Mouse (Mus musculus): ENCODE data around the gene Tmem177. TPM values are rescaled to one million over a fixed set of nuclear protein-coding genes. Genes with fewer than 3 reads are reported as not detected.

Gene Tmem177
- polyA plus RNA-seq (2014; fragmentation: Nextera tagmentation; extraction: Ambion mirVana): 5.9 and 6.7 TPM in 2 replicates

DNA sequence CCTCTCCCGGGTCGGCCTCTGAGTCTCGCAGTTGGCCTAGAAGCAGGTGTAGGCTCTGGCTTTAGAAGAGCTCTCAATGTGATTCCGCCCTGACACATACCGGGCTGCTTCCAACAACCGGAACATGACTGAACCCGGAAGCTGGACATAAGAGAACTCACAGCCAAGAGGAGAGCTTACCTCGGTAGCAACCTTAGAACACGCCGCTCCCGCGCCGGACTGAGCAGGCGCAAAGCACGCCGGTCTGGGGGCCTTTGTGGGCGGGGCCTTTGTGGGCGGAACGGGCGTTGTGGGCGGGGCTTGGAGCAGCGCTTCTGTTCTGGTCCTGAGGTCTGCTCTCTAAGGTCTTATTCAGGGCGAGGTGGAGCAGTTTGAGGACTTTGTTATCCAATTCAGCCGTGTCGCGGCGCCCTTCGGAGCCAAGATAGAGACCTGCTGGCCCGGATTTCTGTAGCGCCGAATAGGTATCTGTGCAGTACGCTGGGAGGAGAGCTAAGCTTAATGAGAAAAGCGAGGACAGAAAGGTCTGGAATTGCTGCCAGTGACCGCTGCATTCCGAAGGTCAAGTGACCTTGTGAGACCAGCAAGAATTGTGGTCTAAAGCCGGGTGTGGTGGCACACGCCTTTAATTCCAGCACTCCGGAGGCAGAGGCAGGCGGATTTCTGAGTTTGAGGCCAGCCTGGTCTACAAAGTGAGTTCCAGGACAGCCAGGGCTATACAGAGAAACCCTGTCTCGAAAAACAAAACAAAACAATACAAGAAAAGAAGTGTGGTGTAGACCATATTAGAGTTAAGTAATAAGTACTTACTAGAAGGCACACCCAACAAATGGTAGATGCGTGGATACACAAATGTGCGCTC, at the start of gene Tmem177:
Gene Tmem177, minus strand, starts transcription at position 256 of the 862 bp plus-strand sequence.
- H3K9me3 ChIP-seq (ENCODE audit: control insufficient read depth, low read length): no peaks in the 10 kb centered on the region
- peaks cover 6% of the 10 kb centered on the region; the same call in 1 of the 2 replicates for H3K4me1 ChIP-seq (ENCODE audit: control insufficient read depth, insufficient read depth, low read length)
- peak within 1 kb of the TSS; percentile 50 for H3K4me3 ChIP-seq (ENCODE audit: low read depth, low read length)
- H3K4me2 ChIP-seq (ENCODE audit: low read depth, low read length): peak within 1 kb of the TSS; percentile 57
- 12% methylated on average over 42 of the region's 42 CpGs for WGBS
- H3K27me3 ChIP-seq (ENCODE audit: control insufficient read depth, insufficient read depth, low read length): no peaks in the 10 kb centered on the region
- peak; percentile 97 for ATAC-seq (ENCODE audit: low read depth)
- no peaks in the 10 kb centered on the region for H3K36me3 ChIP-seq (ENCODE audit: control insufficient read depth, insufficient read depth, low read length)
- H3K27ac ChIP-seq (ENCODE audit: low read depth, low read length): peak within 1 kb of the TSS; percentile 39; the same call in 1 of the 2 replicates
- peak within 1 kb of the TSS; percentile 39 for H3K9ac ChIP-seq (replicated peaks; ENCODE audit: low read depth, low read length)

DNA sequence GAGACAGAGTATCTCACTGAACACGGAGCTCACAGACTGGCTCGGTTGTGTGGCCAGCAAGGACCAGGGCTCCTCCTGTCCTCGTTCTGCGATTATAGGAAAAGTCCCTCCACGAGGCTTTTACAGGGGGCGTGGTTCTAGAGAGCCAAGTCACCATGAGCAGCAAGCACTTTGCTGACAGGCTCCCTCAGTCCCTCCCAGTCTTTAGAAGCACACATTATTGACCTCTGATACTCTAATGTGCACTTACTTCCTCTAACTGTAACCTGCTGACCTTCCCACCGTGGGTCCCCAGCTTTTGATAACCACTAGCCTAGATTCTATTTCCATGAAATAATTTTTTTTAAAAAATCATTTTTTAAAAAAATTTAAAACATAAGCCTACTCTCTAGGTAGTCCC, 46.9 kb upstream of the Tmem177 start:
- Histone ChIP-seq H3K36me3 (ENCODE audit: control insufficient read depth, insufficient read depth, low read length) (no peaks in the 10 kb centered on the region), H3K4me2 (ENCODE audit: low read depth, low read length) (no peak overlapping the region), H3K4me1 (ENCODE audit: control insufficient read depth, insufficient read depth, low read length) (no peaks in the 10 kb centered on the region), H3K4me3 (ENCODE audit: low read depth, low read length) (no peak overlapping the region), H3K9ac (replicated peaks; ENCODE audit: low read depth, low read length) (no peak overlapping the region), H3K27ac (ENCODE audit: low read depth, low read length) (no peak overlapping the region), H3K9me3 (ENCODE audit: control insufficient read depth, low read length) (no peaks in the 10 kb centered on the region), H3K27me3 (ENCODE audit: control insufficient read depth, insufficient read depth, low read length) (no peaks in the 10 kb centered on the region)
- no peak for ATAC-seq (ENCODE audit: low read depth)
- WGBS: 66% methylated on average over 7 of the region's 7 CpGs

DNA sequence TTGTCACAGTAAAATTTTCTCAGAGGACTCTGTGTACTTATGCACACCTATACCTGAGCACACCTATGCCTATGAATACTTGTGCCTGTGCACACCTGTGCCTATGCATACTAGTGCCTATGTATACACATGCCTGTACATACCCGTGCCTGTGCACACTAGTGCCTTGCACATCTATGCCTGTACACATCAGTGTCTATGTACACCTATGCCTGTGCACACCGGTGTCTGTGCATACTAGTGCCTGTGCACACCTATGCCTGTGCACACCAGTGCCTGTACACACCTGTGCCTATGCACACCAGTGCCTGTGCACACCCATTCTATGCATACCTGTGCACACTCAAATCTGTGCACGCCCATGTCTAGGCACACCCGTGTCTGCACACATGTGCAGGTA, 46.5 kb upstream of the Tmem177 start:
- H3K9me3 ChIP-seq (ENCODE audit: control insufficient read depth, low read length): no peaks in the 10 kb centered on the region
- WGBS: 92% methylated on average over 4 of the region's 4 CpGs
- H3K9ac ChIP-seq (replicated peaks; ENCODE audit: low read depth, low read length): no peak overlapping the region
- no peak for ATAC-seq (ENCODE audit: low read depth)
- no peak overlapping the region for H3K27ac ChIP-seq (ENCODE audit: low read depth, low read length)
- no peaks in the 10 kb centered on the region for H3K4me1 ChIP-seq (ENCODE audit: control insufficient read depth, insufficient read depth, low read length)
- no peak overlapping the region for H3K4me2 ChIP-seq (ENCODE audit: low read depth, low read length)
- no peak overlapping the region for H3K4me3 ChIP-seq (ENCODE audit: low read depth, low read length)
- no peaks in the 10 kb centered on the region for H3K27me3 ChIP-seq (ENCODE audit: control insufficient read depth, insufficient read depth, low read length)
- no peaks in the 10 kb centered on the region for H3K36me3 ChIP-seq (ENCODE audit: control insufficient read depth, insufficient read depth, low read length)

DNA sequence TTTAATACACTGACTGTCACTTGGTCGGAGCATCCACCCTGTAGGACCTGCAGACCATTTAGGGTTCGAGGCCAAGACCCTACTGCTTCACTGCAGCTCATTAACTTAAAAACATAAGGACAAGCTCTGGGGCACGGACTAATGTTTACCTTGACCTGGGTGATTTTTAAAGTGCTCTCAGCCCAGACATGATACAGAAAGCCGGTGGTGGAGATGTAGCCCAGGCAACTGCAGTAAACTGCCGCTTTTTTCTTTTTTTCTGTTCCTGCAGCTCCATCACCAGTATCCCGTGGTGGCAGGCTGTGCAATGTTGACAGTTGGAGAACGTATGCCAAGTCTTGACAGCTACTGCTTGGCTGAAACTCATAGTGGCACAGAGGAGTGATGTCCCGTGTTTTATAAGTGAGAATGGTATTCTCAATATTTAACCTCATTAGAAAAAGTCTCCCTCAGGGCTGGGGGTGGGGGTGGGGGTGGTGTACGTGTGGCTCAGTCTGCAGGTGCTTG, 44.8 kb upstream of the Tmem177 start:
- no peaks in the 10 kb centered on the region for H3K36me3 ChIP-seq (ENCODE audit: control insufficient read depth, insufficient read depth, low read length)
- ATAC-seq (ENCODE audit: low read depth): no peak
- WGBS: 72% methylated on average over 9 of the region's 9 CpGs

DNA sequence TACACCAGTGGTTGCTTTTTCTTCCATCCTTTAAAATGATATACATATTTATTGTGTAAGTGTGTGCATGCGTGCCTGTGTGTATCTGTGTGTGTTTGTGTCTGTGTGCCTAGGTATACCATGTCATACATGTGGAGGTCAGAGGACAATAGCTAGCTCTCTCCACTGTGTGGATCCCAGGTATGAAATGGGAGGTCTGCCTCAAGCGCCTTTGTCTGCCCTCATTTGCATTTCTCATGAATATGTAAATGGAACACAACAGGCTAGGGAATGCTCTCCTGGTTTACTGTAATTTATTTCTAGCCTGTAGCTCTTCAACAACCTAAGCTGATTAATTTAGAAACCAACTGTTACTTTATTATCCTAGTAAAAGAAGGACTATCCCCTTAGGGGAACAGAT, 41.7 kb upstream of the Tmem177 start:
- no peaks in the 10 kb centered on the region for H3K4me1 ChIP-seq (ENCODE audit: control insufficient read depth, insufficient read depth, low read length)
- ATAC-seq (ENCODE audit: low read depth): peak; percentile 48
- H3K9ac ChIP-seq (replicated peaks; ENCODE audit: low read depth, low read length): no peak overlapping the region
- H3K36me3 ChIP-seq (ENCODE audit: control insufficient read depth, insufficient read depth, low read length): no peaks in the 10 kb centered on the region
- 53% methylated on average over 2 of the region's 2 CpGs for WGBS
- H3K27ac ChIP-seq (ENCODE audit: low read depth, low read length): no peak overlapping the region
- H3K4me2 ChIP-seq (ENCODE audit: low read depth, low read length): no peak overlapping the region
- no peaks in the 10 kb centered on the region for H3K27me3 ChIP-seq (ENCODE audit: control insufficient read depth, insufficient read depth, low read length)
- H3K9me3 ChIP-seq (ENCODE audit: control insufficient read depth, low read length): no peaks in the 10 kb centered on the region
- no peak overlapping the region for H3K4me3 ChIP-seq (ENCODE audit: low read depth, low read length)

More for the DNA sequence above, 44.8 kb upstream of the Tmem177 start:
- no peaks in the 10 kb centered on the region for H3K4me1 ChIP-seq (ENCODE audit: control insufficient read depth, insufficient read depth, low read length)
- H3K9me3 ChIP-seq (ENCODE audit: control insufficient read depth, low read length): no peaks in the 10 kb centered on the region
- no peaks in the 10 kb centered on the region for H3K27me3 ChIP-seq (ENCODE audit: control insufficient read depth, insufficient read depth, low read length)
- no peak overlapping the region for H3K4me3 ChIP-seq (ENCODE audit: low read depth, low read length)
- no peak overlapping the region for H3K9ac ChIP-seq (replicated peaks; ENCODE audit: low read depth, low read length)
- H3K4me2 ChIP-seq (ENCODE audit: low read depth, low read length): no peak overlapping the region
- no peak overlapping the region for H3K27ac ChIP-seq (ENCODE audit: low read depth, low read length)

DNA sequence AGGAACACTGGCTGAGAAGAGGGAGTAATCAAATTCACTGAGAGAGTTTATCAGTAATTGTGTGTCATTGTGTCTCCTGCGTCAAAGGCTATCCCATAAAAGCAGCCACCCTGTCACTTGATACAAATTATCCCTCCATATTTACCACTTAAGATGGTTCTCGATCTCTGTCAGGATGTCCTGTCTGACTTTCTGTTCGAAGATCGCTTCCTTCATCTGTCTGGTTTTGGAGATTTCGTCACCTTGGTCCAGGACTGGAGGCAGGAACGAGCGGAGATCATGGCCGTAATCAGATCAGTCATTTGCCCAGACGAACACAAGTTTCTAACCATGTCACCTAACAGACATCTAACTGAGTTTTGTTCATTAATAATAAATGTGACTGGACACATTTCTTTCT, 40.4 kb upstream of the Tmem177 start:
- no peak overlapping the region for H3K9ac ChIP-seq (replicated peaks; ENCODE audit: low read depth, low read length)
- 86% methylated on average over 9 of the region's 9 CpGs for WGBS
- H3K4me3 ChIP-seq (ENCODE audit: low read depth, low read length): no peak overlapping the region
- no peaks in the 10 kb centered on the region for H3K9me3 ChIP-seq (ENCODE audit: control insufficient read depth, low read length)
- H3K27ac ChIP-seq (ENCODE audit: low read depth, low read length): no peak overlapping the region
- no peaks in the 10 kb centered on the region for H3K36me3 ChIP-seq (ENCODE audit: control insufficient read depth, insufficient read depth, low read length)
- no peak overlapping the region for H3K4me2 ChIP-seq (ENCODE audit: low read depth, low read length)
- no peaks in the 10 kb centered on the region for H3K27me3 ChIP-seq (ENCODE audit: control insufficient read depth, insufficient read depth, low read length)
- H3K4me1 ChIP-seq (ENCODE audit: control insufficient read depth, insufficient read depth, low read length): no peaks in the 10 kb centered on the region
- no peak for ATAC-seq (ENCODE audit: low read depth)

DNA sequence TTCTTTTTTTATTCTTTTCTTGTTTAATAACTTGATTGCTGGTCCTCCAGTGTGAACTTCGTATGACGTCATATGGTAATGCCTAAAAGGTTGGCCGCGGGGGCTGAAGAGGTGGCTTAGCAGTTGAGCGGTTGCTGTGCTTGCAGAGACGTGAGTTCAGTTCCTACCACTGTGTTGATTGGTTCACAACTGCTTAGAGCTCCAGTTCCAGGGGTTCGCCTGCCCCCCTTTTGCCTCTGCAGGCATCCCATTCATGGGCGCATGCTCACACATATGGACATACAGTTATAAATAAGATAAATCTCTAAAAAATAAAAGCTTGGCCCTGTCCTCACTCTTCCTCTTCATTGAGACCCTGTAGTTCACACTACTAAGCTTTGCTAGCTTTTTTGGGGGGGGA, 37.1 kb upstream of the Tmem177 start:
- 94% methylated on average over 8 of the region's 8 CpGs for WGBS
- ATAC-seq (ENCODE audit: low read depth): no peak
- H3K27ac ChIP-seq (ENCODE audit: low read depth, low read length): no peak overlapping the region
- no peak overlapping the region for H3K4me2 ChIP-seq (ENCODE audit: low read depth, low read length)
- H3K36me3 ChIP-seq (ENCODE audit: control insufficient read depth, insufficient read depth, low read length): no peaks in the 10 kb centered on the region
- H3K4me1 ChIP-seq (ENCODE audit: control insufficient read depth, insufficient read depth, low read length): no peaks in the 10 kb centered on the region
- no peaks in the 10 kb centered on the region for H3K27me3 ChIP-seq (ENCODE audit: control insufficient read depth, insufficient read depth, low read length)
- no peak overlapping the region for H3K9ac ChIP-seq (replicated peaks; ENCODE audit: low read depth, low read length)
- no peak overlapping the region for H3K4me3 ChIP-seq (ENCODE audit: low read depth, low read length)
- H3K9me3 ChIP-seq (ENCODE audit: control insufficient read depth, low read length): no peaks in the 10 kb centered on the region

DNA sequence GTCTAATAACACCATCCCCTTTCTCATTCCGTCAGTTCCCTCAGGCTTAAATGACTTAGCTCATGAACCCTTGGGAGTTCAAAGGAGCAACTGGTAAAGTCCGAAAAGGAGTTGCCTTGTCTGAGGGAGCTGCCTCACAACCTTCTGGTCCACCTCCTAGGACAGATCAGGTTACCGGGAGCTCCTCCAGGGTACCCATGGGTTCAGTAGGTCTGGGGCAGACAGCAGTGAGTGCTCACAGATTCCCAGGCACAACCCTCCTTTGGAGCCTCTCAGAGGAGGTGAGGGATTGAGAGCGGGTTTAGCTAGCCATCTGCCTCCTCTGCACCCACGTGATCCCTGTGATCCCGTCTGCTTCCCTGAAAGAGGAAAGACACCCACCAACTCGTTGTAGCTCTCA, 23.9 kb upstream of the Tmem177 start:
- H3K27ac ChIP-seq (ENCODE audit: low read depth, low read length): no peak overlapping the region
- no peaks in the 10 kb centered on the region for H3K4me1 ChIP-seq (ENCODE audit: control insufficient read depth, insufficient read depth, low read length)
- no peaks in the 10 kb centered on the region for H3K27me3 ChIP-seq (ENCODE audit: control insufficient read depth, insufficient read depth, low read length)
- H3K4me3 ChIP-seq (ENCODE audit: low read depth, low read length): no peak overlapping the region
- H3K36me3 ChIP-seq (ENCODE audit: control insufficient read depth, insufficient read depth, low read length): no peaks in the 10 kb centered on the region
- H3K9me3 ChIP-seq (ENCODE audit: control insufficient read depth, low read length): no peaks in the 10 kb centered on the region
- WGBS: 34% methylated on average over 7 of the region's 7 CpGs
- H3K4me2 ChIP-seq (ENCODE audit: low read depth, low read length): no peak overlapping the region
- no peak overlapping the region for H3K9ac ChIP-seq (replicated peaks; ENCODE audit: low read depth, low read length)
- no peak for ATAC-seq (ENCODE audit: low read depth)

DNA sequence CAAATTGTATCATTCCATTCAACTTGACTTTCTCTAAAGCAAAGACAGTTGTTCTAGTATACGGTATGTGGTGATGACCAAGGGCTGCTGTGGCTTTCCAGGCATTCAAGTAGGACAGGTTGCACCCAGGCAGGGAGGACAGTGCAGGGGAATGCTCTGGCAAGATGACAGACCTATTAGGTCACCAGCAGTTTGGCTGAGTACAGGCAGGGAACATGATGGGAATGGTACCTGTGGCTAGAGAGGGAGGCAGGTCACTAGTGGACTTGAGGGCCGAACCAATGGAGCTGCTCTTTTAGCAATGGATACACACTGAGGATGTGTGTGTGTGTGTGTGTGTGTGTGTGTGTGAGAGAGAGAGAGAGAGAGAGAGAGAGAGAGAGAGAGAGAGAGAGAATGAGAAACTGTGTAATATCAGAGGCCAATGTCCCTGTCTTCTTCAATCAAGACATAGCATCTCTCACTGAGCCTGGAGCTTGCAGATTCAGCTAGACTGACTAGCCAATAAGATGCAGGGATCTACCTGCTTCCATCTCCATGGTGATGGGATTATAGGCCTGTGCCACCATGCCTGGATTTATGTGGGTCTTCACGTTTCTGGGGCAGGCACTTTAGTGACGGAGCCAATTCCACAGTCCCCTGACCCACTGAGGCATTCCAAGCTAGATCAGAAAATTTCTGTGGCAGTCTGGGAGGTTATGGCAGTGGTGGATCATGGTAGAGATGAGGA, 18.6 kb upstream of the Tmem177 start:
- H3K4me2 ChIP-seq (ENCODE audit: low read depth, low read length): no peak overlapping the region
- H3K4me1 ChIP-seq (ENCODE audit: control insufficient read depth, insufficient read depth, low read length): no peaks in the 10 kb centered on the region
- H3K9ac ChIP-seq (replicated peaks; ENCODE audit: low read depth, low read length): no peak overlapping the region
- H3K27ac ChIP-seq (ENCODE audit: low read depth, low read length): no peak overlapping the region
- no peaks in the 10 kb centered on the region for H3K36me3 ChIP-seq (ENCODE audit: control insufficient read depth, insufficient read depth, low read length)
- no peaks in the 10 kb centered on the region for H3K27me3 ChIP-seq (ENCODE audit: control insufficient read depth, insufficient read depth, low read length)
- H3K9me3 ChIP-seq (ENCODE audit: control insufficient read depth, low read length): no peaks in the 10 kb centered on the region
- no peak for ATAC-seq (ENCODE audit: low read depth)
- WGBS: 77% methylated on average over 4 of the region's 4 CpGs
- H3K4me3 ChIP-seq (ENCODE audit: low read depth, low read length): no peak overlapping the region
